Mouse (Mus musculus): ENCODE measurements around the gene Tmem254b.
"Not testable (repeated sequence)": the region's sequence is repeated elsewhere in the genome, so short reads cannot be mapped to it uniquely, and the experiment has no call there.

Gene Tmem254b

DNA sequence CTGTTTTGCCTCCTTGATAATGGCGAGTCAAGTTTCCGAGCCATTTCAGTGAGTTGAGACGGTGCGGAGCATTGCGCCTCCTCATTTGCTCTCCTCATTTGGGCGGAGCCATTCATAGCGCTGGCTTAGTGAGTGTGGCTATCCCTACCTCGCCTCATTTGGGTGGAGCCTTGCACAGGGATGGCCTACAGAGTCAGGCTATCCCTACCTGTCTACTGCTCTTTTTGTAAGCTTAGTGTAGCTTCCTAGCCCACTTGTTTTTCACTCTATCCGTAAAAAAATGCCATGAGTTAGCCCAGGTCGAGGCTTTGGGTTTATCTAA is at the start of gene Tmem254b:
TSS of gene Tmem254b (minus strand) at position 116 of the 322 bp plus-strand sequence.
- DNase-seq (ENCODE audit: low spot score), result not testable (repeated sequence)

DNA sequence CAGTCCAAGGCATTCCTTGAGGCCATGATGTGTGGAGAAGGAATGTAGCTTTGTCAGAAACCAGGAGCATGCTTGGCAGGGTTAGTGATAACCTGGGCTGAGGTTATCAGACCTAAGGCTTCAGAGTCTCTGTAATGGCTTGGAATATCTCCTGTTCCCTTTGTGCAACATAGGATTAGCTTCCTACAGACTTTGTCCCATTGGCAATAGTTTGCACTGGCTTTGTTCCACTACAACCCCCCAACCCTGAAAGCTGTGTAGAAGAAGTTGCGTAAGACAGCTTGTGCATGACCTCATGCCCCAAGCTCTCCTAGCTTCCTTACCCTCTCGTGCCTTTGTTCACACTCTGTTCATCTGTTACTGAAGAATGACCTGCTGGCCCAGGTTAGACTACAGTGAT is 30.3 kb upstream of the Tmem254b start:
- DNase-seq (ENCODE audit: low spot score), result not testable (repeated sequence)

DNA sequence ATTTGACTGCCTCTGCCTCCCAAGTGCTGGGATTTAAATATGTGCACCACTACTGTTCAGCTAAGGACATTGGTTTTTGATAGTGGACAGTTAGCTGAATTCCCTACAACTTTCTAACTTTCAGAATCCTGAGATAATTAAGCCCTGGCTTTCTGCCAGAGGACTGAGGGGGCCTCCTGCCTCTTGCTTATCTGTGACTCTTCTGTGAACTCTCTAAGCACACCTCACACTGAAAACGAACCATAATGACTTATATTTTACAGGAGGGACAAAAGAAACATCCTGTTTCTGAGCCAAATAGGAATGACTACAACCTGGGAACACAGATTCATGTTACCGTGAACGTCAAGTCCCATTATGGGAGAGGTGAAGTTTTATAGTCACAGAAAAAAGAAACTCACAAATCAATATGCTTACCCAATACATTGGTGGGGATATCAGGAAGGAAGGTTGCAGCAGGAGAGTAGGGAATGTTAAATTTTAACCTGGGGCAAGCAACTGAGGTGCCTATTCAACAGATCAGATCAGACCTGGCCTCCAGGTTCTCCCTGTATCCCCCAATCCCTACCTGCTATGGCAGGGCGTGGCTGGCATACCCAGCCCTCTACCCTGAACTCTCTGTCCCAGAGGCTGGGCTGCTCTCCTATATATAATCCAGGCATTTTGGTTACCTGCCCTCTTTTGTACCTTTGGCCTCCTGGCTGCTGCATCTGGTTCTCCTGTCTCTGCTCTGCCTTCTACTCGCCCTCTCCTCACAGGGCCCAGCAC is 9.6 kb upstream of the Tmem254b start:
- not testable (repeated sequence) for DNase-seq (ENCODE audit: low spot score)

DNA sequence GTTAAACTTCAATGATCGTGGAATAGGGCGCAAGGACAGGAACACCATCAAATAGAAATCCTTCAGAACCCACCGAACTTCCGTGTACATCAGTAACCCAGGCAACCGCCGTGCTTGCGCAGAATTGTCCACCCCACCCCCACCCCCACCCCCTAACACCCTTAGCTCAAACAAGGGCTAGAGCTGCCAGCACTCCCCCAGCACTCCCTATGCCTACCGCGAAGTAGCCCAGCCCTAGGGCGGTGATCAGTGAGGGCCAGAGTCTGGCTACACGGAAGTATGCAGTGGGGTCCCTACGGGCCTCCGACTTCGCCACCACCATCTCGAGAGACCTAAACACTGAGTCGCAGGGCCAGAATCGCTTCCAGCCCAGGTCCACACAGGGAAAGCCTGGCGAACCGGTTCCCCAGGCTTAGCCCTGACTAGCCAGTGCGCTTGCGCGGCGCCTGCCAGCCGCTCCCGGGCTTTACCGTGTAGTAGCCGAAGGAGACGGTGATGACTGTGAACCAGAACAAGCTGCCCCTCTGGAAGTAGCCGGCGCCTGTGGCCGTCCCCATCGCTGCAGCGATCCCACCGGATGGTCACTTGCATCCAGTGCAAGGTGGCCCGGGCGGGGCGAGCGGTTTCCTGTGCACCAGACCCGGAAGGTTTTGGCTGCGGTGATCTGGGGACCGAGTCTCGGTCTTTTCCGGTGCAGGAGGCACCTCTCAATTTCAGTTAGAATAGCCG is 480 bp downstream of the Tmem254b start:
- not testable (repeated sequence) for DNase-seq (ENCODE audit: low spot score)

DNA sequence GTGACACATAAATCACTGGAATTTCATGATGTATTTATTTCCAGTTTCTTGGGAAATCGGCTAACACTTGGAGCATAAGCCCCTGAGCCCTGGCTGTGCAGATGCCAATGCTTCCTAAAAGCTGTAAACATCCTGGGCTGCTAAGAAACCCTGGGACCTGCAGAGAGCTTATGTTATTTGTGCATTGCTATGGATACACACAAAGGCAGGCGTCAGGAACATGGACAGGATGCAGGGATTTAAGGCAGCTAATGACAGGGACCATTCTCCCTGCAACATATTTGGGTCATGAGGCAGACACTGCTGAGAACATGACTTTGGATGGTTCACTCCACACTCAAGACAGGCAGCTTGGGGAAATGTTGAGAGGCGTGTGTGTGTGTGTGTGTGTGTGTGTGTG is 9.0 kb downstream of the Tmem254b start:
- DNase-seq (ENCODE audit: low spot score), result not testable (repeated sequence)

DNA sequence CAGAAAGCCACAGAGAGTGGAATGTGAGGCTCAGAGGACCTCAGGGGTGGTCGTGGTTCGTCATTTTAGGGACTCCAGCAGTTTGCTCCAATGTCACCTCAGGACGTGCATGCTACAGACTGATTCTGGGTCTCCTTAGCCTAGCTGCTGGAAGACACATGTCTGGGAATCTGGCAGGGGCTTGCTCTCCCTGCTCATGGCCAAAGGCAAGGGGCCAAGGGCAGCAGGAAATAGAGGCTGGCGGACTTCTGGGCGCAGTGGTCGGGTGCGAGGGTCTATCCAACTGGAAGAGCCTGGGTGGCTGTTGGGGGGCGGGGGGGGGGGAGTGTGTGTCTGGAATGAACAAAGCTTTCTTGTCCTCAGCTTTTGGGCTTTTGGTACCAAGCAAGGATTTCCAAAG is 18.5 kb downstream of the Tmem254b start:
- DNase-seq (ENCODE audit: low spot score), result not testable (repeated sequence)

DNA sequence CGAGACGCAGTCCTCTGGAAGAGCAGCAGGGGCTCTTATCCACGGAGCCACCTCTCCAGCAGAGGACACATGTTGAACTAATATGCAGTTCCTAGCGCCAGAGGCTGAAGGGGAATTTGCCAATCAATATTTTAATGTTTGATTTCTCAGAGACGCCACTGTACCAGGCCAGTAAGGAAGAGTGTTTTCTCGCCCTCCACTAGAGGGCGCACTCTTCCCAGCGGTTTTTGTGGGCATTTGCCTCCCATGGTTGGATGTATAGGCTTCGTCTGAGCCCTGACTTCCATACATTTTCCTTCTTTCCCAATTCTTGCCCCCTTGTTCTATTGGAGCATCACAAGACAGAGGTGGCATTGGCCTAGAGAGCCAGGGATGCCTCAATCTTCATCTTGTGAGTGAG is 20.2 kb downstream of the Tmem254b start:
- not testable (repeated sequence) for DNase-seq (ENCODE audit: low spot score)

GRCm38 (mm10) chr14:26182380-26182779 is 24.5 kb downstream of the Tmem254b start, which contains the start of gene Plac9b:
Gene Plac9b (minus strand): TSS chr14:26182480.
- not testable (repeated sequence) for DNase-seq (ENCODE audit: low spot score)

DNA sequence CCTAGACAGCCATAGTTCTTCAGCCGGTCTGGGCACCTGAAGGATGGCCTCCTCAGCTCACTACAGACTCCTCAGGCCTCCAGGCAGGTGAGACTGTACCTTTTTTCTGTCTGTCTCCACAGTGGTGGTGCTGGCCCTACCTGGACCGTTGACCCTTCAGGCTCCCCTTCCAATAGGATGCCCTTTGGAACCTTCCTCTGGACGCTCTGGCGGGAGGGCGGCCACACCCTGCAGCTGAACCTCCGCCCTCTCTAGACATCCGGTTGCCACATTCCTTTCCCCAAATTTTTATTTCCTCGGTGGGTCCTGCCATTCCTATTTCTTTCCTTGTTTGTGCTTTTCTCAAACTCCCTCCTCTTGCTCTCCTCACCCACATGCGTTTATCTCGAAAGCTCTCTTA is 25.2 kb downstream of the Tmem254b start:
- not testable (repeated sequence) for DNase-seq (ENCODE audit: low spot score)

- DNase-seq (ENCODE audit: low spot score), result not testable (repeated sequence)
These were observed 31.8 kb downstream of the Tmem254b start for GRCm38 (mm10) chr14:26175028-26175427.

GRCm38 (mm10) chr14:26173955-26174354 is 32.9 kb downstream of the Tmem254b start:
- not testable (repeated sequence) for DNase-seq (ENCODE audit: low spot score)

GRCm38 (mm10) chr14:26165266-26165665 is 41.6 kb downstream of the Tmem254b start:
- not testable (repeated sequence) for DNase-seq (ENCODE audit: low spot score)

GRCm38 (mm10) chr14:26162423-26162822 is 44.4 kb downstream of the Tmem254b start:
- not testable (repeated sequence) for DNase-seq (ENCODE audit: low spot score)

DNA sequence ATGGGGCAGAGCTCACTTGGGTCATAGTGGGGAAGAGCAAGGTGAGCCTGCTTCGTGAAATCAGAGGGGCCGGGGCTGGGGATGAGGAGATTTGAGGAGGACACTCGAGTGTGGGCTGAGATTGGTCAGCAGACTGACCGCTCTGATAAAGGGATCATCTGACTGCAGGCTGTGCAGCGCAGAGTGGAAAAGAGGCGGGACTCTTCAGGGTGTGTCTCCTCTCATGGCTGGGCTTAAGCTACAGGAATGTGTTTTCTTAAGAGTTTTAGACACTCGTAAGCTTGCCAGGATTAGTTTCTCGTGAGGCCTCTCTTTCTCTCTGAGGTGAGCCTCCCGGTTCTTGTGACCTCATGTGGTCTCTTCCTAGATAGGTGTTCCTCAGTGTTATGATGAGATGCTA is 45.7 kb downstream of the Tmem254b start:
- DNase-seq (ENCODE audit: low spot score), result not testable (repeated sequence)

DNA sequence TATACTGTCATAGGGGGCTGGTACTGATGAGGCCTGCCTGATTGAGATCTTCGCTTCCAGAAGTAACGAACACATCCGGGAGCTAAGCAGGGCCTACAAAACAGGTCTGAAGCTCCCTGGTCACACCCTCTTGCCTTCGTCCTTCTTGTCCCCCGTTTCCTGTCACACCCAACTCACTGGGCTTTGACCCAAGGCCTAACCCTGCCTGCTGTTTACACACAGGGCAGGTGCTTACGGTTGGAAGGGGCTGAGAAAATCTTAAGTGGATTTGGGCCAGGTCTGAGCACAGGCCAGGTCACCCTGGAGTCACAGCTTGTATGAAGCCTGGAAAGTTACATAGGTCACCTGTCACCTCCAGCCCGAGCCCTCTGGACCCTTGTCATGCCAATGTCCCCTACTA is 50.8 kb downstream of the Tmem254b start:
- DNase-seq (ENCODE audit: low spot score), result not testable (repeated sequence)

All from layer of hippocampus, adult 9-10 months (tissue).